Mouse (Mus musculus) kidney, postnatal 25 days (tissue): ENCODE data around the gene Mycl.

Experiments
- DNase-seq, 2 experiments: peaks; one replicate each; pipeline ENCODE4 v3.0.0; 2021; ENCODE audit warnings: mixed read lengths in 2 of 2

The Mycl gene

DNA sequence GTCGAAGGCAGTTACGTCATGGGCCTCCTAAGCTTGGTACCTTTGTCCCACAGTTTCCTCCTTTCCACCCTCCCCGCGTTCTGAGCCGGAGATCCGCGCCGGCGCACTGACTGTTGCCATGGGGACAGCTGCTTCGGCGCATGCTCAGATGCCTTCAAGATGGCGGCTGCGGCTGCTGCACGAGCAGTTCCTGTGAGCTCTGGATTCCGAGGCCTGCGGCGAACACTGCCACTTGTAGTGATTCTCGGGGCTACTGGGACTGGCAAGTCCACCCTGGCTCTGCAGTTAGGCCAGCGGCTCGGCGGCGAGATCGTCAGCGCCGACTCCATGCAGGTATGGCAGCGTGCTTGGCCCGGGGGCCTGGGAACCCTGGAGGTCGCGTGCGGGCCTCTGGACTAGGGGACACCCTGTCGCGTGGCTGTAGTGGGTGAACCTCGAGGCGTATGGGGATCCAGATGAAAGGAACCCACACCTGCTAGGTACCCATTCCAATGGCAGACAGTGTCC lies 21.1 kb downstream of the Mycl start, which contains the start of gene Trit1:
Gene Trit1, plus strand, starts transcription at position 147 of the 507 bp plus-strand sequence.
- peak; percentile 95 to 96 for DNase-seq

DNA sequence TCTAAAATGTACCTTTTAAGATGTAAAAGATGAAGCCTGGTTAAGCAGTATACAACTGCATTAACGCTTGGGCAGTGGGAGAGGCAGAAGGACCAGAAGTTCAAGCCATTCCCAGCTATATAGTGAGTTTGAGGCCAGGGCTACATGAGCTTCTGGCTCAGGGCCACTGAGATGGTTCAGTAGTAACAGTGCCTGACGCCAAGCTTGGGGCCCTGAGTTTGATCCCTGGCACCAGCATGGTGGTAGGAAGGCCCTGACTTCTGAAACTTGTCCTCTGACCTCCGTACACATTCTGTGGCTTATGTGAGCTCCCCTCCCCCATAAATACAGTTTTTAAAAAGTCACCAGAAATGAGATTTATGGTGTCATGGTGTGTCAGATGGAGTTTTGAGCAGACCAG lies 26.1 kb downstream of the Mycl start:
- DNase-seq = peak in 1 of 2 experiments; percentile 20

DNA sequence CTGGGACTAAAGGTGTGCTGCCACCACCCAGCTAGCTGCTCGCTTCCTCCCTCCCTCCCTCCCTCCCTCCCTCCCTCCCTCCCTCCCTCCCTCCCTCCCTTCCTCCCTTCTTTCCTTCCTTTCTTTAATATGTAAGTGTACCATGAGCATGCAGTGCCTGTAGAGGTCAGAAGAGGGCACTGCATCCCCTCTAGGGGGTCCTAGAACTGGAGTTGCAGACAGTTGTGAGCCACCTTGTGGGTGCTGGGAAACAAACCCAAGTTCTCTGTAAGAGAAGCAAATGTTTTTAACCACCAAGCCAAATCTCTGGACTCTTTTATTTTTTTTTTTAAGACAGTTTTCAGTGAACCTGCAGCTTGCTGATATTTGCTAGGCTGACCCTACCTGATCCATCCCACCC lies 27.4 kb downstream of the Mycl start:
- no peak for DNase-seq

DNA sequence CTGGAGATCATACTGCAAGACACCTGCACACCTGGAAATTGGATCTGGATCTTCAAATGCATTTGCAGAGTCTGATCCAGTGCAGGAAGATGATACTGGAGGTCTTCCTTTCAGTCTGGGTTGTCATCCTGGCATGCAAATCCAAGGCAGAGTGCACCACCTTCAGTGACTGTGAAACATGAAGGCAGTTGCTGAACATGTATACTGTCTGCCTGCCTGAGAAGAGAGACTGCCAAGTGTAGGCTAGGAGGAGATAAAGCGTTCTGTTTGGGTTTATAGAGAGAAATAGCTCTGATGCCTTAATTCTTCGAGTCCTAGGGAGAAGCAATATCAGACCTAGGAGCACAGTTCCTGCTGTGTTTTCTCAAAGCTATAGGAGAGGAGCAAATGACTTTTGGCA lies 30.0 kb downstream of the Mycl start:
- DNase-seq = no peak

DNA sequence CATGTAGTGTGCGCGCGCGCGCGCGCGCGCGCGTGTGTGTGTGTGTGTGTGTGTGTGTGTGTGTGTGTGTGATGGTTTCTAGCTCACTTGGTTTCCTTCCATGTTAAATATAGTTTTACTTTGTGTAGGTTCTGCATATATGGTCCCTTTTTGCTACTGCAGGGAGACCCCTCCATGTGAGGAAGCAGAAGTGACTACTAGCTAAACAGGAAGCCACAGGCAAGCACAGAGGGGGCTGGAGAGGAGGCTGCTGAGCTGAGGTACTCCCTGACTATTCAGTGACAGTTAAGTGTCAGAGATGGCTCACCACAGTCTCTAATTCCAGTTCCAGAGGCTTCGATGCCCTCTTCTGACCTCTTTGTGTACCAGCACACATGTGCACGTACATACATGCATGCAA lies 30.7 kb downstream of the Mycl start:
- DNase-seq = no peak

DNA sequence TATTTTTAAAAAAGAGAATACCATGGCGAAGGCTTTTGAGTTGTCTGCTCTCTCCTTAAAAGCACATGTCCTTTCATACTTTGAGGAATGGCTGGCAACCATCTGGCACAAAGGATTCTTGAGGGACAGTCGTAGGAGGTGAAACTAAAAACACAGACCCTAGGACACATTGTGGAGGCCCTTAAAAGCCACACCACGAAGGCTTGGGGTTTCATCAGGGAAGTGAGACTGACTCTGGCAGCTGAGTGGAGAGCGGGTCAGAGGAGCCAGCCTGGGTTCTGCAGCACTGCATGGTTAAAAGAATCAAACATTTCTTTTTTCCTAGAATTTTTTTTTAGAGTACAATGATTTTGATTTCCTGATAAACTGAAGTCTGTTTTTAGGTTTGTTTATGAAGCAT lies 31.1 kb downstream of the Mycl start:
- DNase-seq = no peak

DNA sequence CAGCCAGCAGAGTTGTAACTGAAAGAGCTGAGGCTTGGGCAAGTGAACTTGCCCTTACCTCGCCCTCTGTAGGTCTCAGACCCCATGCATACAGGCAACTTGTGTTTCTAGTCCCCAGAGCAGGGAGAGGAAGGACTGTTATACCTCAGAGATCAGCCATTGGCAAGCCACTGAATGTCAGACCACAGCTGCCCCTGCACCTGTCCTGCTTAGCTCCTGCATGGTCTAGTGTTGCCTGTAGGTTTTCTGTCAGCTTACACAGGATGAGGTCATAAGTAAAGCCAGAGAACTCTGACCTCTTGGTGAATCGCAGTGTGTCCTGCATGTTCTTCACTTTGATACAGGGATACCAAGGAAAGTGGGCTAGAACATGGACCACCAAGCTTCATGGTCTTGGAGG lies 39.4 kb downstream of the Mycl start:
- DNase-seq = no peak

DNA sequence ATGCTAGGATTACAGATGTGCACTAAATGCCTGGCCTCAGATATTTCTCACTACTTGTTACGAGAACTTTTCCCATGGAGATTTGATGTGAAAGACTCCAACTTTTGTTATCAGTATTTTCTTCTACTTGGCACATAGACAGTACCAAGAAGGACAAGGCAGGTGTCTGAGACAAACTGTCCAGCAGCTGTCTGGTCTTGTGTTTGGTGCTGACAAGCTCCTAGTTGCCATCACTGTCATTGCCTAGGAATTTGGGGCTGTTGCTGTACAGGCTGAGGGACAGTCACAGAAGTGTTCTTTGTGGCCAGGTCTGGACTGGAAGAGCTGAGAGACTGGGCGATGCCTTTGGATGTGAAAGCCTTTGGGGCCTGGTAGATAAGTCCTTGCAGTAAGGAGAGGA lies 40.2 kb downstream of the Mycl start:
- no peak for DNase-seq

DNA sequence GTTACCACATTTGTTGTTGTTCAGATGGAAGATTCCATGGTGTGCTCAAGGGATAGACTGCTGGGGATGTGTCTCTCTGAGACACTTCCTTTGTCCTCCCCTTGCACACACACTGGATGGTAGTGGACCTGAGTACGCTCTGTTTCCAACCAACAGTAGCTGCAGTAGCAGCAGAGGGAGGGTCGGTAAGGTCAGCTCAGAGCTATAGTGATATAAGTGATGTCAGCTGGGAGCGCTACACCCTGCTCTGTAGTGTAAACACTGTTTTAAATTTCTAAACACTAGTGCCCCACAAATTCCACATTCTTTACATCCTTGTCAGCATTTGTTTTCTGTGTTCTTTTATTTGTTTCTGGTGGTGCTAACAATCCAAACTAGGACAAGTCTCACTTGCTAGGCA lies 41.3 kb downstream of the Mycl start:
- DNase-seq = no peak

DNA sequence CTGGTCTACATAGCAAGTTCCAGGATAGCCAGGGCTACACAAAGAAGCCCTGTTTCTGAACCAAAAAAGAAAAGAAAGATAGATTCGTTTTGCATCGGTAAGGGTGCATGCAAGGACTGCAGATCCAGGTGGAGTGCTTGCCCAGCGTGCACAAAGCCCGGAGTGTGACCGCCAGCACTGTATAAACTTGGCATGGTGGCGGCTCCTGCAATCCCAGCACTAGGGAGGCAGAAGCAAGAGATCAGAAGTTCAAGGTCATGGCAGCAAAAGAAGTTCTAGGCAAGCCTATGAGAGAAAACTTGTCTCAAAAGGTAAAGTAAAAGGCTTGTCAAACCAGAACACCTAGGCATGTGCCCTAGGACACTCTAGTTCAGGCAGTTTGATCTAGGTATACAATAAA lies 45.7 kb downstream of the Mycl start:
- no peak for DNase-seq

DNA sequence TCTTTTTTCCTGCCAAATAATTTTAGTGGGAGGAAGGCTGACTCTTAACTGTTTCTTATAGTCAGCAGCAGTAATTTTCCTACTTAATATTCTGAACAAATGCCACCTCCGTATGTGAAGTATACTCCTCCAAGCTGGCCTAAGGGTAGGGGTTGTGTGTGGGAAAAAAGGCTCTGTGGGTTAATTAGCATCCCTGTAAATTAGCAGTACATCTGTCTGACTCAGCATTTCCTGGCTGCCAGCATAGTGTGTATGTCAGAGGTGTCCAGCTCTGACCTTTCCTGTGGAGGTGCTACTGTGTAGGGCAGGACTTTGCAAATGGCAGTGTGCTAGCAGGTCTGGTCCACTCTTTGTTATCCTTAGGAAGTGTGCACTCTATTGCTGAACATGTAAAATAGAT lies 48.4 kb downstream of the Mycl start:
- no peak for DNase-seq

DNA sequence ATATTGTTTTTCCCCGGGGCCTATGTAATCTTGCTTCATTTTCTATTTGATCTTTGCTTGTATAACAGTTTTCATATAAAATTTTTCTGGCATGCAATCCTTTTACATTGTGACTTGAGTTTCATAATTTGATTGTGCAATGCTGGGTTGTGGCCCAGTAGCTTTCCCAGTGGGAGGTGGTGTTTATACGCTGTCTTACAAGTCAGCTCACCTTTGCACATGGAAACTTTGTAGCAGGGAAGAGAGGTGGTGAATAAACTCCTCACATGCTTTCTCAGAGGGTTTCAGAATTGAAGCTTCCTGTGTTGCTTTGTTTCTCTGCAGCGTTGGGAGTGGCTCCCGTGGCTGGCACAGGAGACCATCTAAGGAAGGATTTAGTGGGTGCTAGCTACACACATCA lies 49.4 kb downstream of the Mycl start:
- no peak for DNase-seq

DNA sequence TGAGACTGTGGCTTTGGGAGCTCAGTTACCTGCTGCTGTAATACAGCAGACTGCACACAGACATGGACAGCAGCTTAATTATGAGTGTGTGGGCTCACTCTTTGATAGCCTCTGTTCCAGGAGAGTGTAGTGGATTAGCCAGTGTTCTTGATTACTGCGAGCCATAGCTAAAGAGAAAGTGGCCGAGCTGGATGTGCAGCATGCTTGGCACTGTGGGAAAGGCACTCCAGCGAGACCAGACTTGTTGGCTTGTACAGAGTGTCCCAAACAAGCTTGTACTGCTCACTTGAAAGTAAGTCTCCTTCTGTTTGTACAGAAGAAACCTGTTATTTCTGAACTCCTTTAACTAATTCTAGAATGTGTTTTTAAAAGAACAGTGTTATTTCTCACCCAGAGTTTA lies 50.8 kb downstream of the Mycl start:
- DNase-seq = peak; percentile 29 to 69

DNA sequence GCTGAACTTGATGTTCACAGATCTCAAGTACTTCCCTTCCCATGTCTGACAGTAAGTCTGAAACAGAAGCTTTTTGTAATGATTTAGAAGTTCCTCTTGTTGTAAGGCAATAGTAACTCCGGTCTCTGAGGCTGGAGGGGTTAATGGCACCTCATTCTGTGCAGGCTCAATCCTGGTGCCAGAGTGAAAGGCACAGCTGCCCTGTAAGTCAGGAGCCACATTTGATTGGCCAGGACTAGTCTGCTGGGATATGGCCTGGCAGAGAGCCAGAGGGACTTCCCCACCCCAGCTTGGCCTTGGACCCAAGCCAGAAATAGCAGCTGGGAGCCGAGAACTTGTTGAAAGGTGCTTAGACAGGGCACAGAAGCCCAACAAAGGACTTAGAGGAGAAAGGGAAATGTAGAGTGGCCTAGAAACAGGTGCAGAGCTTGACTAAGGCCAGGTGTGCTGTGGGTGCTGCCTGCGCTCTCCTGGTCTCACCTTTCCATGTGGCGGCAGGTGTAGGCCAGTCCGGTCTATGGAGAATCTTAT lies 55.3 kb downstream of the Mycl start:
- DNase-seq = peak; percentile 92 to 94
